Mouse (Mus musculus) lung, postnatal 36 days (tissue): Measurements from ENCODE around the gene Tmco4.

Experiments used
- DNase-seq: peaks from one replicate; pipeline ENCODE4 v3.0.0; 2022; ENCODE audit warnings: mixed read lengths

The Tmco4 gene

DNA sequence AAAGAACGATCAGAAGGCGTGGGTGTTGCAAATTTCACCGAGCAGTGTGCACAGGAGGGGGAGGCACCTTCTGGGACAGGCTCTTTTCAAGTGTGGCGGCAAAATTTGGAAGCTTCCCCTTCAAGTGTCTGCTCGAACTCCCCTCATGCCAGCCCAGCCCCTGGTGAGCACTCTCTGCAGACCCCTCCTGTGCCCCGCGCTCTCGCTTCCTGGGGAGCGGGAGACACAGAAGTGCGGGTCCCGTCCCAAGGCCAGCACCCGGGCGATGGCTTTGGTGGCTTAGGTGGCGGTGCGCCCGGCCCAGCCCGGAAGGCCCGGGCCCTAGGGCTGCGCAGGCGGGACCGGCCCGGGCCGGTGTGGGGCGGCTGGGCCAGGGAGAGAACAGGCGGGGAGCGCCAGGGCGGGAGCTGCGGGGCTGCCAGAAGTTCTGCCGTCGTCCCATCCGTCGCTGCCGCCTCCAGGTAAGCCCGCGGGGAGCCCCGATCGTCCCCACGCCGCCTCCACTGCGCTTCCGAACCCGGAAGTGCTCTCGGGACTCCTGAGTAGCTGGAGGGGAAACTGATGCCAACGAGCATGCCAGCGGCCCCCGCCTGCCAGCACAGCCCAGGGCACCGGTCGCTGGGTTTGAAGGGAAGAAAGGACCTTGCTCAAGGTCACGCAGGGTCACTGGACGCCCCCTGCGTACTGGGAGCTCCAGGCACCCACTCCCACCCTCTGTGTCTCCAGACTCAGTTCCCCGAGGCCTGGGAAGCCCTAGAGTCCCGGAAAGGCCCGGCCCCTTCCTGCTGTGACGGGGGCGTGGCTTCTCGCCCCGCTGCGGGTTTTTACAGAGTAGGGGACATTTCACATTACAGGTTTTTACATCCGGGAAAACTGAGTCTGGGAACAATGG lies at the start of gene Tmco4:
Gene Tmco4, plus strand, starts transcription at position 62 of the 892 bp plus-strand sequence.
- peak; percentile 83 for DNase-seq

DNA sequence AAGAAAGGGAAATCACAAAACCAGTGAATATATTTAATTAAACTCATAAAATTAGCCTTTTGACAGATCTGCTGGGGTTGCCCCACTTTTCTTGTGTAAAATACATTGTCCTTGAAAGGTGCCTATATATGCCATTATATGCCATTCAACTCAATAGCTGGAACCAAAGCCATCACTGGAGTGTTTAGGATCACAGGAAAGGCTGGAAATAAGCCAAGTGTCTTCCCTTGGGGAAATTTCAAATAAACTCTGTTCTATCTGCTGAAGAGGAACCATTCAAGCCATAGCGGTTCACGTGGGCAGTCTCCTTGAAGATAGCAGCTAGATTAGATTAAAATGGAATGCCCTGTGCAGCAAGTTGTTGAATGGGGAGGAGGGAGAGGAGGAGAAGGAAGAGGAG lies 47.1 kb upstream of the Tmco4 start:
- no peak for DNase-seq

DNA sequence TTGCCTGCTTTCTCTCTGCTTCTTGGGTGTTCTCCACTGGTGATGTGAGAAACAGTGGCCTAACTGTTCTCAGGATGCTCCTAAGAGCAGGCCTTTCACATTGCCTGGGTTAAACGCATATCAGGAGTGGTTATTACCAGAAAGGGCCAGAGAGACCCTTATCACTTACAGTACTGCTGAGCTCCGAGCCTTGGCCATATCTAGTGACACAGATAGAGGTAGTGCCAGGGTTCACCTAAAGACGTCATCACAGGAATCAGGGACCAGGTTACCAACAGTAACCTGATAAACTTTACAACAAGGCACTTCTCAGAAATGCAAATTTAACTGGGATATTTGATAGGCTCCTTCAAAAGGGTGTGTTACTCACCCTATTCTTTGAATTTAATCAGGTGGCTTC lies 38.8 kb upstream of the Tmco4 start:
- DNase-seq = no peak

DNA sequence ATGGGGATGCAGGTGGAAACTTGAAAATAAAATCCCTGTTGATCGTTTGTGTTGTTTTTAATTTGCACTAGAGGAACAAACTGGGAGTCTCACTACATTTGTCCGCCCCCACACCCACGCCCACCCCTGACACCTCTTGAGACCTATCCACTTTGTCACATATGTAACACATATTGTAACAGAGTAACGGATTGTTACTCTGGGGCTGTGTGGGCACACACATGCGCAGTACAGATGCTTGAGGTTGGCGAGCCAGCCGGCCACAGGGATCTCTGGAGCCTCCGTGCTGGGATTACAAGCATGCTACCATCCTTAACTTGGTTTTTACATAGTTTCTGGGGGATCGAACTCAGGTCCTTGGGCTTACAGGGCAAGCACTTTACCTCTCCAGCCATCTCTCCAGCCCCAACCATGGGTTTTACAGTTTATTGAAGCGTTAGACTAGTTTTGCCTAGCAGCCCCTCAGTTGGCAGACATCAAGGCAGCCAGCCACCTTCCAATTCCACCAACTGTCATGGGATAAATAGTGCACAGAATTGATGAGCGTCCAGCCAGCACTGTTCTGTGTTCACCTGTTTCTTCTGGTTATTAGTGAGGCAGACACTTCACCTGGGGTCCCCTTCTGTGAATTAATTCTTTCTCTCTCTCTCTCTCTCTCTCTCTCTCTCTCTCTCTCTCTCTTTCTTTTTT lies 38.1 kb upstream of the Tmco4 start:
- no peak for DNase-seq

DNA sequence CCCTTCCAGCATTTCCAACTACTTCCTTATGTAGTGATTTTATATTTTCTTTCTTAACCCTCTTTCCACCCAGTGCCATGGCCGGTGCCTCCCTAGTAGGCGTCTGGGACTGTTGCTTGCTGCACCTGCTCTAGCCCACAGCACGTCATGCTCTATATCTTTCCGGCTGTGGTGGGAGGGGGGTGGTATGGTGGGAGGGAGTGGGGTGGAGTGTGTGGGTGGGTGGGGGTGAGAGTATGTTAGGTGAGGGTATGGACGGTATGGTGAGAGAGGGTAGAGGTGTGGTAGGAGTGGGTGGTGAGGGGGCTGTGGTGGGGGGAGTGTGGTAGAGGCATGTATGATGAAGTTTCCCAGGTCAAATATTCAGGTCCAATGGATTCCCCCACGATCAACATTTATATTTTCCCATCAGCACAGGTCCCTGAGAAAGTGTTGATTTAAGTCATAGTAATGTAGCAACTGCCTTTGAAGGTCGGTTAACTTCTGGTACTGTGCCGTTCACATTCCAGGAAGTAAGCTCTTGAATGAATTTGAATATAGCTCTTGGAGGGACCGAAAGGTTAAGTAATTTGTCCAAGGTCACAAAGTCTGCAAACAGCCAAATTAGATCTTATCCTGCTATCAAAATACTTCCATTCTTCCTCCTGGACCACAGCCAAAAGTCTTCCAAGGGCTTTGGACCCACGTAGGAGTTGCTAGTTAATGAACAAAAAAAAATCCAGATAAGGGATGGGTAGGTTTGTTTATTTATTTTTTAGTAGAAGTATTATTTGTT lies 34.0 kb upstream of the Tmco4 start:
- peak; percentile 86 for DNase-seq

DNA sequence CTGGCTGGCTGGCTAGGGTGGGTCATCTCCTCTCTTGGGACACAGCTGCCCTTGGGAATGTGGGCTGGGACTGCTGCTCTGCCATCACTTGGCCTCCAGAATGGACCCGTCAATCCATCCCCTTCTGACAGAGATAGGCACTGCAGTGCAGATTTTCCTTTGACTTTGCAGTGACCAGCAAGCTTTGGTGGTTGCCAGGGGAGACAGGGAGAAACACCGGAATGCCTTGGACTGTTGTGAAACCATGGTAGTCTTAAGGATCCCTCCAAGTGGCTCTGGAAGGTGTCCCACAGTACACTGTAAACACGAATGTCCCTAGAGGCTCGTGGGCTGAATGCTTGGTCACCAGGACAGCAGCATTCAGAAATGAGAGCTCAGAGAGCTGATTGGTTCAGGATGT lies 33.2 kb upstream of the Tmco4 start:
- peak; percentile 94 for DNase-seq

DNA sequence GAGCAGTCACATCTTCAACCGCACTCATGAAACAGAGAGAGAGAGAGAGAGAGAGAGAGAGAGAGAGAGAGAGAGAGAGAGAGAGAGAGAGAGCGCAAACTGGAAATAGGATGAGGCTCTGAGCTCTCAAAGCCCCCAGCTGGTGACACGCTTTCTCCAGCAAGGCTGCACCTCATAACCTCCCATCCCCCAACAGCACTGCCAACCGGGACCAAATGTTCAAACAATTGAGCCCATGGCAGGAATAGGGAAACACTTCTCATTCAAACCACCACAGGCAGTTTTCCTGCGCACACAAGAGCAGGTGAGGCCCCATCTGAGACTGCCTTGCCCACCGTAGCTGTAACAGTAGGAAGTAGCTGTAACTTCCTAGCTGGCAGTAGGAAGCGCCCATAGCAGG lies 31.3 kb upstream of the Tmco4 start:
- peak; percentile 57 for DNase-seq

DNA sequence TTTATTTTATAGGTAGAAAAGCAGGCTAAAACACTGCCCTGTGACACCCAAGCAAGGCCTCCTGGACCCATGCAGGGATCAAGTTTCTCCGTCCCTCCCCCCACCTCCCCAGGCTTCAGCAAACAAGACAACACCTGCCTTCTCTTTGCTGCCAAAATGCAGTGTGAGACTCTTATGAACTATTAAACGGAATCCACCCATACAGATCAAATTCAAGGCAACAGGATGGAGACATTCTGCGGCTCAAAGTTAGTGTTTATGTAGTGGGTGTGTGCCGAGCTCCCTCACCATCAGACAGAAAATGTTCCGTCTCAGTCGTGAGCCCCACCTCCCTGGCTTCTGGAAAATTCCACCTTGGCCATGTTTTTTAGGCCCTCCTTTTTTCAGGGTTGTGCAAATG lies 30.7 kb upstream of the Tmco4 start:
- DNase-seq = peak; percentile 64

DNA sequence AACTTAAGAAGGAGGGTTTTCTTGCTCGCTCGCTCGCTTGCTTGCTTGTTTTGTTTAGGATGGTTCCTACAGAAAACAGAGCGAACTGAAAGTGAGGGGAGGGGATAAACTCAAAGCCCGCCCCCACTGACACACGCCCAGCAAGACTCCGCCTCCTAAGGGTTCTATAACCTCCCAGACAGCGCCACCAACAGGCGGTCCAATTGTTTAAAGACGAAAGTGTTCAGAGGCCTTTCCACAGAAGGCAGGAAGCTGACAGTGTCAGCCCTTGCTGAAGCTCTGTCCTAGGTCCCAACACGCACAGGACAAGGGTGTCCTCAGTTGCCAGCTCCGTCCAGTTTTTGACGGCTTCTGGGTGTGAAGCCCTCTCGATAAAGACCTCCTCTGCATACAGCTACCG lies 29.0 kb upstream of the Tmco4 start:
- peak; percentile 95 for DNase-seq

DNA sequence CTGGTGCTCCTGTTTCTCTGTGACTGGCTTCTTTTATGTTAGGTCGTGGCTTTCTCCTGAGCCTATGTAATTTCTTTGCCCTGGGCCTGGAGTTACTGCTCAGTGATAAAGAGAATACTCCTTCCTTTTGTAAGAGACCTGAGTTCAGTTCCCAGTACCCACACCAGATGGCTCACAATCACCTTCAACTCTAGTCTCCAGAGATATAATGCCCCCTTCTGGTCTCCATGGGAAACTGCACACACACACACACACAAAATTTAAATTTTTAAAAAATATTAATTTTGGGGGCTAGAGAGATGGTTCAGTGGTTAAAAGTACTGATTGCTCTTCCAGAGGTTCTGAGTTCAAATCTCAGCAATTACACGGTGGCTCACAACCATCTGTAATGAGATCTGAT lies 24.4 kb upstream of the Tmco4 start:
- no peak for DNase-seq

DNA sequence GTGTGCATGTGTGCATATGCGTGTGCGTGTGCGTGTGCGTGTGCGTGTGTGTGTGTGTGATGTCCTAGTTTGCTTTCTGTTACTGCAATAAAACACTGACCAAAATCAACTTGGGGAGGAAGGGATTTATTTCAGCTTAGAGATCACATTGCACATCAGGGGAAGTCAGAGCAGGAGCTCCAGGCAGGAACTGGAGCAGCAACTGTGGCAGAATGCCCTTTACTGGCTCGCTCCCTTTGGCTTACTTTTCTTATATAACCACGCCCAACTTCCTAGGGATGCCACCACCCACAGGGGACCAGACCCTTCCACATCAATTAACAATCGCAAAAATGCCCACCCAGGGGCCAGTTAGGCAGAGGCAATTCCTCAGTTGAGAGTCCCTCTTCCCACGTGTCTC lies 14.1 kb upstream of the Tmco4 start:
- DNase-seq = no peak

DNA sequence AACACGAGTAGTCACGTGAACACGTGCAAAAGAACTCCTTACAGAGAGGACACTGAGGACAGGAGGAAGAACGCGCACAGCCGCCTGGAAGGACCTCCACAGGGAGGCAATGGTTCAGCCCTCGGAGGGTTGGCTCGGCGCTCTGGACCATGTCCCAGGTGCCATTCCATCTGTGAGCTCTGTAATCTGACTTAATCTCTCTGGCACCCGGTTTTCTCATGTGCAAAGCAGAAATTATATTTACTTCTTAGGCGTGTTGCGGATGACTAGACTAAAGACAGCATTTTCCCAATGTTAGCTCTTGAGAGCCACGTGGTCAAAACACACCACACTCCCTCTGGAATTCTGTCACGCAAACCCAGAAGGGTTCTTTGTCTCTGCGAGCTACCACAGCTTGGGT lies 13.6 kb upstream of the Tmco4 start:
- DNase-seq = no peak

DNA sequence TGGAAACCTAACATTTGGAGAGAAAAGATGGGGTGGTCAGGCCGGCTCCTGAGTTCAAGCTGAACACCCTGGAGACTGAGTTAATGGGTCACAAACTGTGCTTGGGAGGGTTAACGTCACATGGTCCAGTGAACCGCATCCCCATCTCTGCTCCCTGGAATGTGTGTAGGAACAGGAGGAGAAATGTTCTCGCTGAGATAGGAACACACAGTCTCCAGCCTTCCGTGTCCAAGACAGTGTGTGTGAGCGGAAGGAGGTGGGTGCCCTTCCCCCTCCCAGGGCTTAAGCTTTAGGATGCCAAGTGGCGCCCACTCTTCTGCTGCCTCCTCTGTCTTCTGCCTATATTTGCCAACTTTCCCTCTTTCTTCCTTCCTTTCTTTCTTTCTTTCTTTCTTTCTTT lies 12.8 kb upstream of the Tmco4 start:
- DNase-seq = no peak

DNA sequence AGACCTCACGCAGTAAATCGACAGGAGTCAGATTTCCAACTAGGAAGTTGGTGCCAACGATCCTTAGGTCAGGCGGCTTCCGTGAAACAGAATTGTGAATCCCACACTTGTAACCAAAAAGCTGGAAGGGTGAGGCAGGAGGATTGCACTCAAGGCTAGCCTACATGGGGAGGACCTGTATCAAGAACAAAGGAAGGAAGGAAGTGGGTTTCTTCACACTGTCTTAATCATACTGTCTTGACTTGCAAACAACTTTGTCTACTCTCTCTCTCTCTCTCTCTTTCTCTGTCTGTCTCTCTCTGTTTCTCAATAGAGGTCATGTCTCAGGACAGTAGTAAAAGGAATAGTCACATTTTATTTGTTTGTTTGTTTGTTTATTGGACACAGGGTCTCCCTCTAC lies 10.0 kb upstream of the Tmco4 start:
- no peak for DNase-seq

DNA sequence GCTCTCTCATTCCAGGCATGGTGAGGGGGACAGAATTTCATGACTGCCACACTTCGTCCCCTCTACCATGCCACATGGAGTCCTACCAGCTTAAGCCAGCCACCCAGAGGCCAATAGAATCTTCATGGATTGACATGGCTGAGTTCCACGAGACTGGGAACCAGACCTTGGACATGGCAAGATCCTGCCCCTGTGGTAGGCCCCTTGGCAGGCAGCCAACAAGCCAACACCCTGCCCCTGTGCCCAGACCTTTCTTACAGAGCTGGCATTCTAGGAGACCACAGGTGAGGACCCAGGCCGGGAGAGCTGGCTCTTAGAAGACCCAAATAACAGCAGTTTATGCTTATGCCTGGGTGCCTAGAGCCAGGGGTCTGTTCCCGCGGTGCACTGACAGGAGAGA lies 6.8 kb upstream of the Tmco4 start:
- no peak for DNase-seq

DNA sequence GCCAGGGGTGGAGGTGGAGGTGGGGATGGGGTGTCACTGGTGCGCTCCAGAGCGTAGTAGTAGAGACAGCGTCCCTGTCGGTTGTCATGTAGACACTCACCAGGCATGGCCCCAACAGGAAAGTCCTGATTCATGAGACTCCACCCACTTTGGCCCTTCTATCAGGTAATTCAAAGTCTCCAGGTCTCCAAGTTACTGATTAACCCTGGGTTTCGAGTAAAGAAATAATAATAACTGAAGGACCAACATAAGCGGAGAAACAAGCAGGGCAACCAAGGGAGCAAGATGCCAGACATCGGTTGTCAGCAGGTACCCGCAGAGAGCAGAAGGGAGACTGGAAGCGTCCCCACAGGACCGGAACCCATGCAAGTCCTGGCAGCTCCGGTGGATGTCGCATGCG lies 5.8 kb upstream of the Tmco4 start, which contains the start of gene Rnf186:
Gene Rnf186, plus strand, starts transcription at position 247 of the 400 bp plus-strand sequence.
- DNase-seq = peak; percentile 88

DNA sequence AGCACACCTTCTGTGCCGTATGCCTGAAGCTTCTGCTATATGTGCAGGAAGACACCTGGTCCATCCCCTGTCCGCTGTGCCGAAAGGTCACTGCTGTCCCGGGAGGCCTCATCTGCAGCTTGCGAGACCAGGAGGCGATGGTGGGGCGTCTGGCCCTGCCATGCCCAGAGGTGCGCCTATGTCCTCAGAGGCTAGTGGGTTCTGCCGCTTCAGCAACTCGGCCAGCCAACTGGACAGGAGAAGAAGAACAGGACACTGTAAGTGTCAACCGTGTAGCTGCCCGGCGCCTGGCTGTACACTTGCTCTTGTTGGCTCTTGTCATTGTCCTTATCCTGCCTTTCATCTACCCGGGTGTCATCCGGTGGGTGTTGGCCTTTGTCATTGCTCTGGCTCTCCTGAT lies 5.2 kb upstream of the Tmco4 start:
- DNase-seq = no peak

DNA sequence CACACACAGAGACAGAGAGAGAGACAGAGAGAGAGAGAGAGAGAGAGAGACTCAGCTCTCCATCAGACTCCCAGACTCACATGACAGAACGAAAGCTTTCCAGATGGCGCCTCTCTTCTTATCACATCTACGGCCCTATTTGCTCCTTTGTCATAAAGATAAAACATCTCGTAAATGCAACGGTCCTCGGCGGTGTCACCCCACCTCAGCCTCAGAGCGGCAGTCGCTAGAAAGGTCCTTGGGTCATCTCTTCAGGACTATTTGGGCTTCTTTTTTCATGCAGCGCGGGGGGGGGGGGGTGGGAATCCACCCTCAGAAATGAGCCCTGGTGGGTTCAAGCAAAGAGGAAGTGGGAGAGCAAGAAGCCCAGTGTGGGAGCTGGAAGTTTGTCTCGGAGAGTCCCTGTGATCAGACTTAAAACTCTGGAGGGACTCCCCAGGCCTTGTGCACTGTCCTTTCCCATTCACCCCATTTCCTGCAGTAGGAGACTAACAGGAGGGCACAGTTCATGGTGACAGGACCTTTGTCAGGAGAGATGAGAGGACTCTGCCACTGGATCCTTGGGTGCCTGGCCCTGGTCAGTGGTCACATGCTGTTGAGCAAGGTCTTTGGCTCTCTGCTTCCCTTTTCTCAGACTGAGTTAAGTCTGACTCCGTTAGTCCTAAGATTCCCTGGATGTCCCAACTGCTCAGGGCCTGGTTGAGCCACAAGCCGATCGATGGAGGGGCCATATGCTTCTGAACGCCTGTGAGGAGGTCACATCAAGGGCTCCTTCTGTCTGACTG lies 3.7 kb upstream of the Tmco4 start:
- peak; percentile 53 for DNase-seq

DNA sequence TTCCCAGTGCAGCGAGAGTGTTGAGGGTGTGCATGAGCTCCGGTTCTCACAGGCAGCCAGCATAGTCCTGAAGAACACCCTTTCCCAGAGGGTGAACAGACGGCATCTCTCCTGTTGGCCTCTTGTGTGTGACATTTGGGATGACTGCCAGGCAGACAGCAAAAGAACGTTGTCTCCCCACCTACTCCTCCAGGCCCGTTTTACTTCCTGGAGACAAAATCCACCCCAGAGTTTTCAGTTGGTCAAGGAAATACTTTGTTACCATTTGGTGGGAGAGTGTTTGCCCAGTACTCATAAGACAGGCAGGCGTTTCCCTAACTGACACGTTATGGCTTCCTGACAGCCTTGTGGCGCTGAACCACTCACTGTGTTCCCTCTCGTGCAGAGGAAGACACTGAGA lies 3.0 kb upstream of the Tmco4 start:
- DNase-seq = peak; percentile 70

DNA sequence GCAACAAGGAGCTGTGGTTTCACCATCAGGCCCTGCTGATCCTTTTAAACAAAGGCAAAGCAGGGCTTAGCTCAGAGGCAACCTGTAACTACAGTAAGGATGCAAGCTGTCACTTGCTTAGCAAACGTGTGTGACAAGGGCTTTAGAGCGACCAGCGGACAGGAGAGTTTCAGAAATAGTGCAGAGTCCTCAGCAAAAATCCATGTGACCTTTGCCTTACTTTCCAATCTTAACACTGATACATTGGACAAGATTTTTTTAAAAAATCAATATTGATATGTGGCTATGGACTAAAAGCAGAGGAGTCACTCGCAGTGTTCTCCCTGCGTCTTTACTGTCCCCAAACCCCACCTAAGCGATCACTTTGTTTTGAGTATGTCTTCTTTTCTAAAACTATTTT lies 1.3 kb upstream of the Tmco4 start:
- no peak for DNase-seq

DNA sequence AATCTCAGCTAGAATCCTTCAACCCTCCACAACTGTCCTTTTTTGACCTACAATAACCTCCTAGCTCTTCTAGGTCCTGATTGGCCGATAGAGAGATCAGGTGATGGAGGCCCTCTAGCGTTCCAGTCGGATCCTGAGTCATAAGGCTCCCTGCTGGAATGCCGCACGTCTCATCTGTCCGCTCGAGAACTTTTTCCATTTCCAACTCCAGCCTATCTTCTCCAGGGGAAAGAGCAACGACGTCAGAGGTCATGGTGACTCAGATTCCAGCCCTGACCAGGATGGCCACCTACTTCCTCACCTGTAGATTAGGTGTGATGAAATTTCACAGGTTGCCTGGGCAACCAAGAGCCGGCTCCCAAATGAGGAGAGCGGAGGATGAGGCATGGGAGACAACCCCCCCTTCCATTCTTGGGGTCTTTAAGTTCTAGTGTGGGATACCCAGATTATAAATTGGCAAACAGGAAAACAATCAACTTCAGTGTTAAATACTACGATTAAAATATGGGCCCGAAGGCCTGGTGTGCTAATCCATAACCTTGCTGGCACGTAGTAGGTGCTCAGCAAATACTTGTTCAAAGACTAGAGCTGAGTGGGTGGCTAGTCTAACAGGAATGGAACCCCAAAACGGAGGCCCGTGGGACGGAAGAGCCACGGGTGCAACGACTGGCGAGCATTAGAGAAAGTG lies 405 bp upstream of the Tmco4 start:
- peak; percentile 88 for DNase-seq

DNA sequence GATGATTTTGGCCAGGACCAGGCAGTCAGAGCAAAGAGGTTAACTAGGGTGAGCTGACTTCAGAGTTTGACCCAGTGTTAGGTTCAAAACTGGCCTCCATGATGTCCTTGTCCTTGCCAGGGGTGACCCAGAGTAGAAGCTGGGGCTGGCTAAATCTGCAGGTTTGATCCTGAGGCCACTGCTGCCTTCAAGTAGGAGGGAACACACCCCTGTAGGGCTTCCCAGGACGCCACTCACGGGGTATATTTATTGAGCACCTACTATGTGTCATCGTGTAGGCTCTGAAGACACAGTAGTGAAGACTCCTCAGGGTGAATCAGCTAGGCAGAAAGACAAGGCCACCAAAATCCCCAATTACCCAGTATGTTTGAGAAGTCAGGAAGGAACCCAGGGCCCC lies 1.0 kb downstream of the Tmco4 start:
- DNase-seq = no peak
